Mouse (Mus musculus) olfactory bulb, adult 2 months (tissue): ENCODE data around the gene Pcbp4.

Source experiments
- CTCF ChIP-seq: fragments of 200-500 bp; IDR thresholded peaks from 2 replicates; pipeline ENCODE4 v1.5.1; 2012; ENCODE audit warnings: low read depth, mild to moderate bottlenecking, low read length, moderate library complexity; ENCODE audit not compliant: insufficient read depth
- POLR2A ChIP-seq: fragments of 200-500 bp; IDR thresholded peaks from 2 replicates; pipeline ENCODE4 v1.6.1; 2012; ENCODE audit warnings: mild to moderate bottlenecking, low read depth, low read length, moderate library complexity; ENCODE audit not compliant: insufficient read depth

GRCm38 (mm10) chr9:106448498-106449031 is 4.5 kb upstream of the Pcbp4 start:
- no peak for TF ChIP-seq POLR2A
- peak; percentile 48 for TF ChIP-seq CTCF
